Mouse (Mus musculus): ENCODE results near the gene Taf1a.

- TF ChIP-seq GATA1 (IDR thresholded peaks at IDR 0.05; ENCODE audit: borderline replicate concordance, low read length): no peak
- TF ChIP-seq FLI1 (IDR thresholded peaks at IDR 0.05; ENCODE audit: low read length): no peak
These were observed 19.3 kb upstream of the Taf1a start, which contains the start of gene Mia3 for GRCm38 (mm10) chr1:183369427-183370014.

Measured in megakaryocyte, embryonic 14.5 days (primary cell).